Mouse (Mus musculus) limb, embryonic 13.5 days (tissue): ENCODE measurements at regions not wholly inside any gene's neighbourhood (a gene's known extent, or its start where the extent isn't known, plus 50 kb on each side); places are given as distances from the start of the nearest gene placed in this dataset.

Experiments
- ATAC-seq: fragments of 200-750 bp; cut with Nextera tagmentation; 2 replicates; pipeline ENCODE4 v1.8.0; 2017; ENCODE audit warnings: low read depth, moderate number of reproducible peaks, moderate TSS enrichment; ENCODE audit not compliant: low FRiP score
- H3K27ac ChIP-seq: fragments of 300-500 bp; sonication (generic); 2 replicates; pipeline ENCODE4 v1.5.1; 2015; ENCODE audit warnings: inconsistent platforms, mild to moderate bottlenecking, moderate library complexity
- H3K27me3 ChIP-seq: fragments of 300-500 bp; sonication (generic); 2 replicates; pipeline ENCODE4 v1.6.1; 2015; ENCODE audit warnings: mild to moderate bottlenecking, inconsistent platforms
- H3K36me3 ChIP-seq: fragments of 300-500 bp; sonication (generic); 2 replicates; pipeline ENCODE4 v1.6.1; 2015; ENCODE audit warnings: inconsistent platforms, mild to moderate bottlenecking, moderate library complexity
- H3K4me1 ChIP-seq: fragments of 300-500 bp; sonication (generic); 2 replicates; pipeline ENCODE4 v1.6.1; 2015; ENCODE audit warnings: inconsistent platforms
- H3K4me2 ChIP-seq: fragments of 300-500 bp; sonication (generic); replicated peaks from 2 replicates; pipeline ENCODE4 v1.6.1; 2015; ENCODE audit warnings: inconsistent platforms, mild to moderate bottlenecking, moderate library complexity
- H3K4me3 ChIP-seq: fragments of 300-500 bp; sonication (generic); 2 replicates; pipeline ENCODE4 v1.5.1; 2015; ENCODE audit warnings: moderate library complexity, mild to moderate bottlenecking, inconsistent platforms
- H3K9ac ChIP-seq: fragments of 300-500 bp; sonication (generic); 2 replicates; pipeline ENCODE4 v1.6.1; 2015; ENCODE audit warnings: mild to moderate bottlenecking, inconsistent platforms
- H3K9me3 ChIP-seq: fragments of 300-500 bp; sonication (generic); 2 replicates; pipeline ENCODE4 v1.6.1; 2016; ENCODE audit warnings: inconsistent platforms
- WGBS: fragments of 180-500 bp; shearing (Covaris S2); methylation state at CpG from one replicate; pipeline ENCODE4 v1.1.7; 2015; 5-methylcytosine and 5-hydroxymethylcytosine counted together

GRCm38 (mm10) chr10:99395411-99395810 is 132.4 kb downstream of the Dusp6 start:
- Histone ChIP-seq H3K4me3 (no peak overlapping the region), H3K4me1 (peaks cover 37% of the 10 kb centered on the region), H3K9me3 (peaks cover 12% of the 10 kb centered on the region), H3K27ac (no peak overlapping the region), H3K4me2 (no peak overlapping the region), H3K27me3 (no peaks in the 10 kb centered on the region), H3K36me3 (no peaks in the 10 kb centered on the region), H3K9ac (no peak overlapping the region)
- ATAC-seq = no peak
- 71% methylated on average over 1 of the region's 1 CpGs for WGBS

DNA sequence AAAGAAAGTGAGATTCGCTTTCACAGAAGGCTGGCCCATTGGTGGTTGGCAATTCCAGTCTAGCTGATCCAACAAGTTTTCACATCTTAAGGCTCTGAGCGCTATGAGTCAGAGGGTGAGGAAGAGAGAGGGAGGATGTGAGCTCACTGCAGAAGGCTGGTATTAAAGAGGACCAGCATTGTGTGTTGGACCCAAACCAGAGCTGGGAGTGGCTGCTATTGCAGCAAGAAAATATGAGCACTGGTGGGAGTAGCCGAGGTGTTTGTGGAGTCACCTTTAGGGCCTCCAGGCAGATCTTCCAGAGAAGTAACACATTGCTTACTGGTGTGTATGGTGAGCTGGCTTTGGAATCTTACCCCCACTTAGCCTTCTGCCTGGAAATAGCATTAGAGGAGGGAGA is 133.6 kb downstream of the Dusp6 start:
- H3K9ac ChIP-seq = no peak overlapping the region
- no peaks in the 10 kb centered on the region for H3K27me3 ChIP-seq
- 71% methylated on average over 3 of the region's 3 CpGs for WGBS
- peaks cover 25% of the 10 kb centered on the region for H3K4me1 ChIP-seq
- H3K36me3 ChIP-seq = no peaks in the 10 kb centered on the region
- ATAC-seq = peak; percentile 43; the same call in 1 of the 2 replicates
- H3K4me2 ChIP-seq = no peak overlapping the region
- H3K27ac ChIP-seq = no peak overlapping the region
- H3K9me3 ChIP-seq = peaks cover 12% of the 10 kb centered on the region
- H3K4me3 ChIP-seq = no peak overlapping the region

DNA sequence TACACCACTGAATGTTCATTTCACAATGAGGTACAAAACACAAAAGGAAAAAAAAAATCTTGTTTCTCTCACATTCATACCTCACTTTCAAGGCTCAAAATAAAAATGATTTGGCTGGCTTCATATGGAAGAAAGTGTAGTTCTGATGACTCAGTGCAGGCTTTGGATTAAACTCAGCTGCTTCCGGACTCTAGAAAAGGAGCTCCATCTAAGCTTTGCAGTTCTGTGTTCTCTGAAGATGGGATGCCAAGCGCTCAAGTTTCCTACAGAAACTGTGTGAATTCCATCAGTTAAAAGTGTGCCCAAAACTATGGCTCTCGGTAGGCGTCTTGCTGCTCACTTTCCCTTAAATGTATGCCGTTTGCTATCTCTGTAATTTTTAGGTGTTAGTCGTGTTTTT is 137.0 kb downstream of the Dusp6 start:
- Histone ChIP-seq H3K4me3 (no peak overlapping the region), H3K27ac (no peak overlapping the region), H3K9ac (no peak overlapping the region), H3K36me3 (no peaks in the 10 kb centered on the region), H3K4me2 (no peak overlapping the region), H3K4me1 (peaks cover 6% of the 10 kb centered on the region; the same call in 1 of the 2 replicates), H3K27me3 (no peaks in the 10 kb centered on the region), H3K9me3 (peaks cover 12% of the 10 kb centered on the region)
- 90% methylated on average over 6 of the region's 6 CpGs for WGBS
- no peak for ATAC-seq

- no peak overlapping the region for H3K4me3 ChIP-seq
- no peak overlapping the region for H3K9ac ChIP-seq
- no peak overlapping the region for H3K27ac ChIP-seq
- H3K4me1 ChIP-seq = no peaks in the 10 kb centered on the region
- 81% methylated on average over 2 of the region's 2 CpGs for WGBS
- no peak for ATAC-seq
- H3K4me2 ChIP-seq = no peak overlapping the region
- no peaks in the 10 kb centered on the region for H3K9me3 ChIP-seq
- no peaks in the 10 kb centered on the region for H3K36me3 ChIP-seq
- H3K27me3 ChIP-seq = no peaks in the 10 kb centered on the region
Observed at GRCm38 (mm10) chr10:99406764-99407163, 143.7 kb downstream of the Dusp6 start.

DNA sequence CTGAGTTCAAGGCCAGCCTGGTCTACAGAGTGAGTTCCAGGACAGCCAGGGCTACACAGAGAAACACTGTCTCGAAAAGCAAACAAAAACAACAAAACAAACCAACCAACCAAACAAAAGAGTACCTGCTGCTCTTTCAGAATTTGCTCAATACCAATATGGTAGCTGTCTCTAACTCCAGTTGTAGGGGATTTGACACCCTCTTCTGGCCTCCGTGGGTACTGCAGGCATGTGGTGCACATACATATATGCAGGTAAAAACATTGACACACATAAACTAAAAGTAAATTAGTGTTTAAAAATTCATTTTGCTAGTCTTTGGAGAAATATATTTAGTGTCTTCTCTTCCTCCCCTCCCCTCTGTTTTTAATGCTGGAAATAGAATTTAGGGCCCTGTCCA is 145.8 kb downstream of the Dusp6 start:
- H3K27me3 ChIP-seq = no peaks in the 10 kb centered on the region
- no peaks in the 10 kb centered on the region for H3K36me3 ChIP-seq
- WGBS = 89% methylated on average over 2 of the region's 2 CpGs
- no peaks in the 10 kb centered on the region for H3K9me3 ChIP-seq
- no peaks in the 10 kb centered on the region for H3K4me1 ChIP-seq
- H3K4me2 ChIP-seq = no peak overlapping the region
- no peak overlapping the region for H3K4me3 ChIP-seq
- no peak overlapping the region for H3K9ac ChIP-seq
- ATAC-seq = no peak
- H3K27ac ChIP-seq = no peak overlapping the region

- no peaks in the 10 kb centered on the region for H3K4me1 ChIP-seq
- no peaks in the 10 kb centered on the region for H3K9me3 ChIP-seq
- H3K36me3 ChIP-seq = no peaks in the 10 kb centered on the region
- no peak overlapping the region for H3K4me3 ChIP-seq
- no peak for ATAC-seq
- H3K9ac ChIP-seq = no peak overlapping the region
- no peaks in the 10 kb centered on the region for H3K27me3 ChIP-seq
- WGBS = 61% methylated on average over 11 of the region's 11 CpGs
- no peak overlapping the region for H3K27ac ChIP-seq
- no peak overlapping the region for H3K4me2 ChIP-seq
Observed at GRCm38 (mm10) chr10:99409744-99410143, 146.7 kb downstream of the Dusp6 start.

- no peaks in the 10 kb centered on the region for H3K4me1 ChIP-seq
- no peak for ATAC-seq
- no peak overlapping the region for H3K27ac ChIP-seq
- no peak overlapping the region for H3K4me3 ChIP-seq
- H3K9me3 ChIP-seq = no peaks in the 10 kb centered on the region
- WGBS = 89% methylated on average over 3 of the region's 3 CpGs
- no peaks in the 10 kb centered on the region for H3K27me3 ChIP-seq
- H3K4me2 ChIP-seq = no peak overlapping the region
- H3K9ac ChIP-seq = no peak overlapping the region
- H3K36me3 ChIP-seq = no peaks in the 10 kb centered on the region
Observed at GRCm38 (mm10) chr10:99410754-99411153, 147.7 kb downstream of the Dusp6 start.

DNA sequence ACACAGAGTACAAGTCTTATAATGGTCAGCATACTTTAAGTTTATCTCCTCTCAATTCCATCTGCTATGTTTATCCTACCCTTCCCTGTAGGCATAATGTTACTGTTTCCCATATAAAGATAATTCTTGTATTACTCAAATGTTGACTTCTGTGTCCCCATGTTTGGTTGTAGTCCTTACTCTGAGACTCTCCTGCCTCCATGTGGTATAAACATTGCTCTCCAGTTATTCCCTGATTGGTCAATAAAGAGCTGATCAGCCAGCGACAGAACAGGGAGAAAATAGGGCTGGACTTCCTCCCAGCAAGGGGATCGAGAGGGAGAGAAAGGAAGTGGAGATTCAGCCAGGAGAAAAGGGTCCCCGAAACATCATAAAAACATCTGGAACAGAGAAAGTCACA is 150.4 kb downstream of the Dusp6 start:
- no peaks in the 10 kb centered on the region for H3K9me3 ChIP-seq
- H3K27ac ChIP-seq = no peak overlapping the region
- H3K27me3 ChIP-seq = no peaks in the 10 kb centered on the region
- WGBS = 71% methylated on average over 3 of the region's 3 CpGs
- no peak overlapping the region for H3K4me3 ChIP-seq
- no peak overlapping the region for H3K9ac ChIP-seq
- no peaks in the 10 kb centered on the region for H3K4me1 ChIP-seq
- ATAC-seq = no peak
- H3K36me3 ChIP-seq = no peaks in the 10 kb centered on the region
- H3K4me2 ChIP-seq = no peak overlapping the region

GRCm38 (mm10) chr10:99416271-99416670 is 153.2 kb downstream of the Dusp6 start:
- Histone ChIP-seq H3K4me3 (no peak overlapping the region), H3K9me3 (no peaks in the 10 kb centered on the region), H3K4me1 (no peaks in the 10 kb centered on the region), H3K27ac (no peak overlapping the region), H3K27me3 (no peaks in the 10 kb centered on the region), H3K4me2 (no peak overlapping the region), H3K36me3 (no peaks in the 10 kb centered on the region), H3K9ac (no peak overlapping the region)
- ATAC-seq = no peak
- 22% methylated on average over 8 of the region's 8 CpGs for WGBS

GRCm38 (mm10) chr10:99416896-99417479 is 154.0 kb downstream of the Dusp6 start:
- 57% methylated on average over 3 of the region's 3 CpGs for WGBS
- ATAC-seq = no peak

DNA sequence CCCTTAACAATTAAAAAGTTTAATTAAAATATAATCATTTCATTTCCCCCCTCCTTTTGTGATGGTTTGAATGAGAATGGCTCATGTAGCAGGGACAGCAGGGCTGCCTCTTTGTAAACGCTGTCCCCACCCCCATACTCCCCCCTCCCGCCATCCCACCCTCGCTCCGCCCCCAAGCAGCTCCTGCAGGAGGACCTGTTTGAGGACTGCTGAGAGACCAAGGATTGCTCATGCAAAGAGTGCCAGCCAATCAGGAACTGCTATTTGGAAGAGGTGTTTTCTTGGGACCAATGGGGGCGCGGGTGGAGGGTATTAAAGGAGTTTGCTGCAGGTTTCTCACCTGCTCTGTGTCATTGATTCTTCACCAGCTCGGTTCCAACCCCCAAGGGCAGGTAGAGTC is 154.6 kb downstream of the Dusp6 start:
- H3K27me3 ChIP-seq = no peaks in the 10 kb centered on the region
- H3K27ac ChIP-seq = no peak overlapping the region
- H3K36me3 ChIP-seq = no peaks in the 10 kb centered on the region
- H3K4me3 ChIP-seq = no peak overlapping the region
- 57% methylated on average over 7 of the region's 7 CpGs for WGBS
- no peak for ATAC-seq
- no peaks in the 10 kb centered on the region for H3K9me3 ChIP-seq
- H3K9ac ChIP-seq = no peak overlapping the region
- no peaks in the 10 kb centered on the region for H3K4me1 ChIP-seq
- H3K4me2 ChIP-seq = no peak overlapping the region

More at GRCm38 (mm10) chr10:99416896-99417479, 154.0 kb downstream of the Dusp6 start:
- no peaks in the 10 kb centered on the region for H3K36me3 ChIP-seq
- no peak overlapping the region for H3K4me3 ChIP-seq
- no peak overlapping the region for H3K9ac ChIP-seq
- no peaks in the 10 kb centered on the region for H3K27me3 ChIP-seq
- no peaks in the 10 kb centered on the region for H3K4me1 ChIP-seq
- H3K27ac ChIP-seq = no peak overlapping the region
- H3K4me2 ChIP-seq = no peak overlapping the region
- H3K9me3 ChIP-seq = no peaks in the 10 kb centered on the region

GRCm38 (mm10) chr10:99418497-99418896 is 155.5 kb downstream of the Dusp6 start:
- ATAC-seq = no peak

GRCm38 (mm10) chr10:99419532-99419931 is 156.5 kb downstream of the Dusp6 start:
- ATAC-seq = no peak
- 71% methylated on average over 7 of the region's 7 CpGs for WGBS
- no peak overlapping the region for H3K4me2 ChIP-seq

More at GRCm38 (mm10) chr10:99418497-99418896, 155.5 kb downstream of the Dusp6 start:
- Histone ChIP-seq H3K9ac (no peak overlapping the region), H3K27me3 (no peaks in the 10 kb centered on the region), H3K4me2 (no peak overlapping the region), H3K4me3 (no peak overlapping the region), H3K9me3 (no peaks in the 10 kb centered on the region), H3K27ac (no peak overlapping the region), H3K4me1 (no peaks in the 10 kb centered on the region), H3K36me3 (no peaks in the 10 kb centered on the region)

More at GRCm38 (mm10) chr10:99419532-99419931, 156.5 kb downstream of the Dusp6 start:
- H3K9me3 ChIP-seq = no peaks in the 10 kb centered on the region
- H3K4me1 ChIP-seq = no peaks in the 10 kb centered on the region
- H3K27ac ChIP-seq = no peak overlapping the region
- H3K36me3 ChIP-seq = no peaks in the 10 kb centered on the region
- H3K9ac ChIP-seq = no peak overlapping the region
- H3K27me3 ChIP-seq = no peaks in the 10 kb centered on the region
- no peak overlapping the region for H3K4me3 ChIP-seq
